13 mouse cellular contexts compared by ENCODE assay signal in genomic region chr2:18441871-18442270, GRCm38 (mm10). TPM values are rescaled to one million over a fixed set of nuclear protein-coding genes. Genes with fewer than 3 reads are reported as not detected.
DNase-seq lines count a peak whose midpoint lies in the region; ATAC-seq lines count a peak whose summit lies in the region.
"Had no signal": no experiment of that assay in that cellular context is flagged by ENCODE, and none has a peak within 500 bp of the region (broad histone marks: within the 10 kb centered on the region; RNA-seq: fewer than 3 reads in every experiment).

No protein-coding gene starts in this region.

- intact Hi-C loops in heart, postnatal 25 days (cut with DNase I) = no loop called here

- H3K4me1 ChIP-seq in kidney, embryonic 15.5 days = peaks cover 11% of the 10 kb centered on the region
- H3K4me1 ChIP-seq: neural tube, embryonic 15.5 days had no signal

- no peaks in the 10 kb centered on the region for H3K36me3 ChIP-seq in kidney, embryonic 15.5 days
- H3K36me3 ChIP-seq: neural tube, embryonic 15.5 days had no signal

- peak overlapping the region; percentile 54; the same call in 1 of the 2 replicates for H3K27ac ChIP-seq in kidney, embryonic 15.5 days
- H3K27ac ChIP-seq: neural tube, embryonic 15.5 days had no signal

- 38% methylated on average over 6 of the region's 6 CpGs for WGBS in kidney, embryonic 15.5 days

- ATAC-seq in kidney, embryonic 15.5 days (replicated peaks; ENCODE audit: low FRiP score) = peak; percentile 78
- ATAC-seq: intestine, postnatal 0 days had no signal

- peak; percentile 26 to 31 for DNase-seq in heart, adult 9 months (ENCODE audit: low spot score in 2 of 2)
- DNase-seq in heart, postnatal 25 days (ENCODE audit: low spot score) = no peak
- DNase-seq in NIH3T3 (ENCODE audit: low read depth) = peak; percentile 25
- DNase-seq in embryo, embryonic 11 days = peak; percentile 59
- DNase-seq in right cerebral cortex, postnatal 25 days = no peak
- no peak for DNase-seq in spleen, postnatal 4 days (ENCODE audit: low spot score in 2 of 2)
- DNase-seq in frontal cortex, postnatal 14 days (ENCODE audit: low spot score in 2 of 2) = no peak
- DNase-seq: cerebellum, adult 11-12 months; thymus, postnatal 4 days had no signal

- H3K9ac ChIP-seq in kidney, embryonic 15.5 days = no peak overlapping the region
- H3K9ac ChIP-seq: neural tube, embryonic 15.5 days had no signal

- H3K27me3 ChIP-seq in kidney, embryonic 15.5 days = no peaks in the 10 kb centered on the region
- H3K27me3 ChIP-seq: CH12.LX; neural tube, embryonic 15.5 days had no signal

- H3K4me3 ChIP-seq in kidney, embryonic 15.5 days (replicated peaks) = no peak overlapping the region
- H3K4me3 ChIP-seq: neural tube, embryonic 15.5 days had no signal

- no peaks in the 10 kb centered on the region for H3K9me3 ChIP-seq in kidney, embryonic 15.5 days (replicated peaks)
- H3K9me3 ChIP-seq: neural tube, embryonic 15.5 days had no signal

- no peak overlapping the region for H3K4me2 ChIP-seq in kidney, embryonic 15.5 days
- H3K4me2 ChIP-seq: neural tube, embryonic 15.5 days had no signal

RNA-seq across cellular contexts. Expression of gene Dnajc1, which starts 49.2 kb away (rescaled TPM):
- total RNA-seq in heart, postnatal 25 days (2021) = 10 to 100 TPM; 13.8 to 16.1 TPM
- polyA plus RNA-seq in kidney, embryonic 15.5 days (2015; fragmentation: Nextera tagmentation; extraction: Ambion mirVana) = 37.4 and 37.6 TPM in 2 replicates

Comparison
In these comparisons a context has a peak if more than half of its experiments do, and no peak if none do; other contexts are left out.
1. DNase-seq: peak in heart, adult 9 months (2 of 2), NIH3T3 (single experiment) and embryo, embryonic 11 days (single experiment); none in heart, postnatal 25 days (single experiment), right cerebral cortex, postnatal 25 days (single experiment), spleen, postnatal 4 days (0 of 2) and frontal cortex, postnatal 14 days (0 of 2).